Mouse (Mus musculus) forebrain, embryonic 16.5 days (tissue): ENCODE data around the gene Col6a2. TPM values are rescaled to one million over a fixed set of nuclear protein-coding genes. Genes with fewer than 3 reads are reported as not detected.

Source experiments
- ATAC-seq: fragments of 200-750 bp; cut with Nextera tagmentation; 2 replicates; pipeline ENCODE4 v1.8.0; 2017; ENCODE audit warnings: mild to moderate bottlenecking, moderate library complexity
- H3K27ac ChIP-seq: fragments of 300-500 bp; sonication (generic); 2 replicates; pipeline ENCODE4 v1.5.1; 2014; ENCODE audit warnings: low read length, control low read depth
- H3K27me3 ChIP-seq: fragments of 300-500 bp; sonication (generic); replicated peaks from 2 replicates; pipeline ENCODE4 v1.6.1; 2014; ENCODE audit warnings: low read length; ENCODE audit not compliant: control insufficient read depth, insufficient read depth
- H3K36me3 ChIP-seq: fragments of 300-500 bp; sonication (generic); 2 replicates; pipeline ENCODE4 v1.6.1; 2014; ENCODE audit not compliant: control insufficient read depth, insufficient read depth
- H3K4me1 ChIP-seq: fragments of 300-500 bp; sonication (generic); replicated peaks from 2 replicates; pipeline ENCODE4 v1.6.1; 2014; ENCODE audit warnings: low read length; ENCODE audit not compliant: control insufficient read depth, insufficient read depth
- H3K4me2 ChIP-seq: fragments of 300-500 bp; sonication (generic); 2 replicates; pipeline ENCODE4 v1.6.1; 2014; ENCODE audit warnings: mild to moderate bottlenecking, low read length, control low read depth
- H3K4me3 ChIP-seq: fragments of 300-500 bp; sonication (generic); replicated peaks from 2 replicates; pipeline ENCODE4 v1.5.1; 2014; ENCODE audit warnings: mild to moderate bottlenecking, low read length, control low read depth
- H3K9ac ChIP-seq: fragments of 300-500 bp; sonication (generic); replicated peaks from 2 replicates; pipeline ENCODE4 v1.6.1; 2014; ENCODE audit warnings: low read depth, low read length, control low read depth
- H3K9me3 ChIP-seq: fragments of 300-500 bp; sonication (generic); 2 replicates; pipeline ENCODE4 v1.6.1; 2016; ENCODE audit warnings: low read length; ENCODE audit not compliant: control insufficient read depth
- WGBS: fragments of 180-500 bp; shearing (Covaris S2); extraction: QIAGEN DNeasy Blood & Tissue Kit; methylation state at CpG from one replicate; pipeline ENCODE4 v1.1.7; 2014; 5-methylcytosine and 5-hydroxymethylcytosine counted together
- polyA plus RNA-seq: library from polyadenylated mRNA; unstranded; fragments of >200 nt; fragmentation: Nextera tagmentation; extraction: Ambion mirVana; gene quantifications from 2 replicates; pipeline ENCODE4 v1.2.1, GENCODE M21; 2015

Col6a2 gene
- polyA plus RNA-seq, 1 experiment from 2014 or later = 8.1 TPM

DNA sequence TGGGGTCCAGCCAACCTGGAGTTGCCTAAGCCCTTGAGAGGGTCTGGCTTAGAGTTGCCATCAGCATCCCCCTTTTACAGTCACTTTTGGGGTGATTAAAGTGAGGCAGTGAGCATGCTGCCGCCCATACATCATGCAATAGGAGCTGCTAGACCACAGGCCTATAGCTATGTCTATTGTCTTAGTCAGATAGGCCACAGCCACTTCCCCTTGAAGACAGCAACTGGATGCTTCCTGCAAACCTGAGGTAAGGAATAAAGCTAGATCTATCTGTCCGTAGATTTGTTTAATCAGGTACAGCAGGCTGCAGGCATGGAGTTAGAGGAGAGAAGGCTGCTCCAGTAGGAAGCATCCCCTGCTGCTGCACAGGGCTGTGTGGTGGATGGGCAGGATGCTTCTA lies 52.4 kb downstream of the Col6a2 start:
- WGBS = 78% methylated on average over 2 of the region's 2 CpGs
- Histone ChIP-seq H3K4me2 (no peak overlapping the region), H3K9ac (no peak overlapping the region), H3K27me3 (no peaks in the 10 kb centered on the region), H3K4me1 (no peaks in the 10 kb centered on the region), H3K27ac (no peak overlapping the region), H3K36me3 (no peaks in the 10 kb centered on the region), H3K4me3 (no peak overlapping the region), H3K9me3 (no peaks in the 10 kb centered on the region)
- no peak for ATAC-seq

DNA sequence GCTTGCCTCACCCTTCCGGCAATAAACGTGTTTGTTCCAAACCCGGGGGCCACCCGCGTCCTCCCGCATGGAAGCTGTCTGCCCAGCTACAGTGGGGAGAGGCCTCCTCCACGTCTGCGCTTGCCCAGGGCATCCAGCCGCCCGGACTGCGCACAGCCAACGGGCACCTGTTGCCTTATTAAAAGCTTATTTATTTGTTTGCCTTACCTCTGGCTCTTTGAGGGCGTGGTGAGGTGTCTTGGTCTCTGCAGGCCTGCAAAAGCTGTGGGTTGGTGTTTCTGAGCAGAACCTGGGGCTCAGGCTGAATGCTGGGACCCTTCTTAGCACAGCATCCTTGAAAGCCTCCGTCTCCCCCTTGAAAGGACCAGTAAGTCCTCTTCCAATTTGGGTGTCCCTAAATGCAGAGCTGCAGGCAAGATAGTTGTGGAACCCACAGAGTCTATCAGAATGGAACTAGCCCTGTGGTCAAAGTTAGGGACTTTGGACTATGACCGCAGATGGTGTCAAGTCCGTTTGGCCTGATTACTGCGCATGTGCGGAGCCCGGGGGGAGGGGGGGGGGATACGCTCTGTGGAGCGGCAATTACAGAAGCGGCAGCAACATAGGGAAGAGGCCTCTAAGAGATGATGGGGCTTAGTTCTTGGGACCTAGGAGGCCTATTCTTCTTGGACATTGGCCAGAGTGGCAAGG lies 53.3 kb downstream of the Col6a2 start:
- Histone ChIP-seq H3K27me3 (no peaks in the 10 kb centered on the region), H3K4me3 (no peak overlapping the region), H3K36me3 (no peaks in the 10 kb centered on the region), H3K27ac (no peak overlapping the region), H3K9ac (no peak overlapping the region), H3K4me1 (no peaks in the 10 kb centered on the region), H3K4me2 (no peak overlapping the region), H3K9me3 (no peaks in the 10 kb centered on the region)
- no peak for ATAC-seq
- 91% methylated on average over 22 of the region's 22 CpGs for WGBS

DNA sequence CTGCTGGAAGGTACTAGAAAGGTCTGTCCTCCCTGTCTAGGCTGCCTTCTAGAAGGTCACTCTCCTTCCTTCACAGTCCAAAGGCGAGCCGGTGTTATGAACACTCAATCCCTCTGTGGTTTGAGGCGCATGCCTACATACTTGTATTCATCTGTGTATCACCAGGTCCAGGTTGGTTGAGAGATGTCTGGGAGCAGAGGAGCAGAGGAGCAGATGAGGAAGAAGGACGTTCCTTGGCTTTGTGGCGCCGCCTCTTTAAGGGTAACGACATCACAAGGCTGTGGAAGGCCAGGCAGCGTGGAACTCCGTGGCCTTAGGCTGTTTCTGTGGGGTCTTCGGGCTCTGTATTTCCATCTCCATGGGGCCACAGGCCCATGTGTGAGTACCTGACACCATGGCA lies 61.5 kb downstream of the Col6a2 start, which contains the start of gene Spatc1l:
Gene Spatc1l, plus strand, starts transcription at position 301 of the 400 bp plus-strand sequence.
- H3K9ac ChIP-seq = no peak within 1 kb of the TSS
- H3K27me3 ChIP-seq = no peaks in the 10 kb centered on the region
- H3K9me3 ChIP-seq = no peaks in the 10 kb centered on the region
- H3K36me3 ChIP-seq = no peaks in the 10 kb centered on the region
- H3K27ac ChIP-seq = no peak within 1 kb of the TSS
- no peak within 1 kb of the TSS for H3K4me3 ChIP-seq
- H3K4me1 ChIP-seq = no peaks in the 10 kb centered on the region
- H3K4me2 ChIP-seq = no peak within 1 kb of the TSS
- WGBS = 88% methylated on average over 10 of the region's 10 CpGs
- no peak for ATAC-seq

- Histone ChIP-seq H3K4me2 (no peak overlapping the region), H3K9ac (no peak overlapping the region), H3K27ac (no peak overlapping the region), H3K4me3 (no peak overlapping the region), H3K4me1 (no peaks in the 10 kb centered on the region), H3K9me3 (no peaks in the 10 kb centered on the region), H3K27me3 (no peaks in the 10 kb centered on the region), H3K36me3 (peaks cover 41% of the 10 kb centered on the region)
- no peak for ATAC-seq
- WGBS = 90% methylated on average over 5 of the region's 5 CpGs
Measured at GRCm38 (mm10) chr10:76554061-76554460, 69.4 kb downstream of the Col6a2 start.

GRCm38 (mm10) chr10:76551556-76551955 lies 71.9 kb downstream of the Col6a2 start:
- Histone ChIP-seq H3K27ac (no peak overlapping the region), H3K4me3 (no peak overlapping the region), H3K36me3 (peaks cover 51% of the 10 kb centered on the region), H3K4me2 (no peak overlapping the region), H3K9me3 (no peaks in the 10 kb centered on the region), H3K4me1 (no peaks in the 10 kb centered on the region), H3K27me3 (no peaks in the 10 kb centered on the region), H3K9ac (no peak overlapping the region)
- WGBS = 68% methylated on average over 3 of the region's 3 CpGs
- no peak for ATAC-seq

DNA sequence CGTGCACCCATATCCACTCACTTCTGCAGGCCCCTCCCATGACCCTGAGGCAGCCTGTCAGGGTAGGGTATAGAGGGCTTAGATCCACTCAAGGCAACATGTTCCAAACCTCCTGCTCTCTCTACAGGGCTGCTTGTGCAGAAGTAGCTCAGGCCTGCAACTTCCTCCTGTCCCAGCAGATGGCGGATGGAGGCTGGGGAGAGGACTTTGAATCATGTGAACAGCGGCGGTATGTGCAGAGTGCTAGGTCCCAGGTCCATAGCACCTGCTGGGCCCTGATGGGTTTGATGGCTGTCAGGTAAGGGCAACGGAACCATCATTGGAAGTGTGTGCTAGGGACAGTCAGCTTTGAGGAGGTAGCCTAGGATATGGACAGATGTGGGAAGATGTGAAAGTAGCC lies 73.0 kb downstream of the Col6a2 start:
- Histone ChIP-seq H3K27ac (no peak overlapping the region), H3K27me3 (no peaks in the 10 kb centered on the region), H3K9ac (no peak overlapping the region), H3K4me3 (no peak overlapping the region), H3K9me3 (no peaks in the 10 kb centered on the region), H3K4me1 (no peaks in the 10 kb centered on the region), H3K4me2 (no peak overlapping the region), H3K36me3 (peaks cover 54% of the 10 kb centered on the region)
- WGBS = 86% methylated on average over 5 of the region's 5 CpGs
- ATAC-seq = no peak

GRCm38 (mm10) chr10:76548218-76548617 lies 75.2 kb downstream of the Col6a2 start:
- no peak overlapping the region for H3K27ac ChIP-seq
- ATAC-seq = no peak
- no peak overlapping the region for H3K4me3 ChIP-seq
- H3K4me1 ChIP-seq = no peaks in the 10 kb centered on the region
- H3K9ac ChIP-seq = no peak overlapping the region
- no peaks in the 10 kb centered on the region for H3K27me3 ChIP-seq
- no peaks in the 10 kb centered on the region for H3K9me3 ChIP-seq
- WGBS = 95% methylated on average over 8 of the region's 8 CpGs
- no peak overlapping the region for H3K4me2 ChIP-seq
- H3K36me3 ChIP-seq = peaks cover 51% of the 10 kb centered on the region

GRCm38 (mm10) chr10:76546566-76546965 lies 76.9 kb downstream of the Col6a2 start:
- WGBS = 97% methylated on average over 8 of the region's 8 CpGs
- no peak overlapping the region for H3K9ac ChIP-seq
- H3K4me3 ChIP-seq = no peak overlapping the region
- no peaks in the 10 kb centered on the region for H3K27me3 ChIP-seq
- no peak overlapping the region for H3K27ac ChIP-seq
- no peaks in the 10 kb centered on the region for H3K9me3 ChIP-seq
- peaks cover 48% of the 10 kb centered on the region for H3K36me3 ChIP-seq
- H3K4me2 ChIP-seq = no peak overlapping the region
- ATAC-seq = no peak
- no peaks in the 10 kb centered on the region for H3K4me1 ChIP-seq
